In the genomic region with DNA sequence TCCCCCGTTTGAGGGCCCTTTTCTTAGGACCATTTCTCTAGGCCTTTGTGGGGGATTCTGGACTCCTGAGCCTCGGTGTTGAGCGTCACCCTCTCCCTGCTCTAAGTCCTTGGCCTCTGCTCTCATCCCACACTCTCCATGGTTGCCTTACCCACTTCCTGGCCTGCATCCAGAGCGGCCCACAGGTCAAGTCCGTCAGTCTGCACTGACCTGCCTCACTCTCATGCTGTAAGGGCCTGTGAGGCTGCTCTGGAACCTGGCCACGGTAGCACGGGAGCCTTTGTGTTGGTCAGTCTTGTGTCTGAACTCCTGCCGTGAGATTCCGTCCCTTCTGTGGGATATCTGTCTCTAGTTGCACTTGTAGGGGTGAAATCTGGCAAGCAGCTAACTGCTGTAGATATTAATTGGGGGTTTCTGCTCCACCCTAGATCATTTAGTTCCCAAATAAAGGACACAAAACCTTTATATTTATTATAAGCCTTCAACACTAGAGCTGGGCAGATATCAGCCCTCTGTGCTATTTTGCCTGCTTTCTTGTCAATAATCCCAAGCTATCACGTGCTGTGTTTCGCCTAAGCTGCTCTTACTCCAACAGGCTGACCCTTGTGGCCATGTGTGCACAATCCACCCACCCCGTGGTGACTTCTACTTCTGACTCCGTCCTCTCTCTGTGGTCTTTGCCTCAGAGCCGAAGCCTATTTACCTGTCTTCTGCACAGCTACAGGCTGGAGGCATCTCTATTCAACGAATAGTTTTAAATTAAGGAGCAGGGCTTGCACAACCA, we compare ENCODE assay signal across 12 mouse cellular contexts.
DNase-seq lines count a peak whose midpoint lies in the region; ATAC-seq and TF ChIP-seq lines count a peak whose summit lies in the region.
"Had no signal": no experiment of that assay in that cellular context is flagged by ENCODE, and none has a peak within 500 bp of the region (broad histone marks: within the 10 kb centered on the region; RNA-seq: fewer than 3 reads in every experiment).

No protein-coding gene starts in this region.

- no peak for TF ChIP-seq EP300 in stomach, postnatal 0 days (optimal IDR thresholded peaks at IDR 0.05)

- H3K27ac ChIP-seq in forebrain, embryonic 10.5 days = peak overlapping the region; percentile 31; the same call in 1 of the 2 replicates
- no peak overlapping the region for H3K27ac ChIP-seq in forebrain, embryonic 16.5 days (ENCODE audit: low read length)
- H3K27ac ChIP-seq in hindbrain, embryonic 13.5 days = 0 out of 2 replicates have a peak overlapping the region, but pooled peaks have one; percentile 1
- H3K27ac ChIP-seq in hindbrain, embryonic 14.5 days = no peak overlapping the region
- H3K27ac ChIP-seq in stomach, embryonic 16.5 days (ENCODE audit: low read length) = peak overlapping the region; percentile 31; the same call in 1 of the 2 replicates
- H3K27ac ChIP-seq in stomach, postnatal 0 days (replicated peaks) = no peak overlapping the region; the same call in 1 of the 2 replicates

- H3K9ac ChIP-seq in forebrain, embryonic 16.5 days (replicated peaks; ENCODE audit: low read depth, low read length) = no peak overlapping the region
- no peak overlapping the region for H3K9ac ChIP-seq in hindbrain, embryonic 13.5 days
- no peak overlapping the region for H3K9ac ChIP-seq in hindbrain, embryonic 14.5 days
- no peak overlapping the region for H3K9ac ChIP-seq in stomach, embryonic 16.5 days (ENCODE audit: low read length)
- H3K9ac ChIP-seq in stomach, postnatal 0 days (ENCODE audit: low read length) = no peak overlapping the region

- WGBS in forebrain, embryonic 10.5 days = 91% methylated on average over 15 of the region's 15 CpGs
- WGBS in forebrain, embryonic 16.5 days = 78% methylated on average over 15 of the region's 15 CpGs
- WGBS in hindbrain, embryonic 13.5 days = 84% methylated on average over 15 of the region's 15 CpGs
- WGBS in hindbrain, embryonic 14.5 days = 81% methylated on average over 15 of the region's 15 CpGs
- 80% methylated on average over 15 of the region's 15 CpGs for WGBS in stomach, embryonic 16.5 days
- WGBS in stomach, postnatal 0 days = 76% methylated on average over 15 of the region's 15 CpGs

- ATAC-seq in forebrain, embryonic 16.5 days = no peak
- no peak for ATAC-seq in hindbrain, embryonic 13.5 days (ENCODE audit: low FRiP score)
- ATAC-seq in hindbrain, embryonic 14.5 days (ENCODE audit: low FRiP score) = no peak
- ATAC-seq in stomach, embryonic 16.5 days (ENCODE audit: insufficient read depth, low FRiP score) = no peak
- ATAC-seq in stomach, postnatal 0 days (ENCODE audit: low FRiP score, low TSS enrichment) = no peak

- no peak for DNase-seq in forebrain, embryonic 10.5 days (ENCODE audit: extremely low spot score, low spot score)
- DNase-seq in hindbrain, embryonic 14.5 days (ENCODE audit: low spot score) = no peak
- DNase-seq in stomach, postnatal 0 days (ENCODE audit: low spot score) = no peak
- DNase-seq in testis, postnatal 10 days (ENCODE audit: low spot score) = peak; percentile 68
- DNase-seq in thymus, postnatal 25 days = no peak
- DNase-seq: B cell, adult 2 months; thymus, postnatal 36 days had no signal

- no peak for TF ChIP-seq CTCF in stomach, postnatal 0 days (IDR thresholded peaks at IDR 0.05; ENCODE audit: low read depth)

- peaks cover 12% of the 10 kb centered on the region for H3K4me1 ChIP-seq in forebrain, embryonic 10.5 days
- peaks cover 18% of the 10 kb centered on the region for H3K4me1 ChIP-seq in forebrain, embryonic 16.5 days (replicated peaks; ENCODE audit: control insufficient read depth, insufficient read depth, low read length)
- H3K4me1 ChIP-seq in hindbrain, embryonic 13.5 days (replicated peaks) = peaks cover 17% of the 10 kb centered on the region
- peaks cover 13% of the 10 kb centered on the region for H3K4me1 ChIP-seq in hindbrain, embryonic 14.5 days (replicated peaks; ENCODE audit: control insufficient read depth, insufficient read depth, low read length)
- peaks cover 11% of the 10 kb centered on the region; the same call in 1 of the 2 replicates for H3K4me1 ChIP-seq in stomach, embryonic 16.5 days (ENCODE audit: control insufficient read depth, insufficient read depth, low read length)
- no peaks in the 10 kb centered on the region for H3K4me1 ChIP-seq in stomach, postnatal 0 days (replicated peaks; ENCODE audit: control insufficient read depth, insufficient read depth)

- no peak overlapping the region for H3K4me3 ChIP-seq in forebrain, embryonic 10.5 days
- H3K4me3 ChIP-seq in forebrain, embryonic 16.5 days (replicated peaks; ENCODE audit: low read length) = no peak overlapping the region
- no peak overlapping the region for H3K4me3 ChIP-seq in hindbrain, embryonic 13.5 days
- no peak overlapping the region for H3K4me3 ChIP-seq in hindbrain, embryonic 14.5 days (replicated peaks; ENCODE audit: low read length)
- no peak overlapping the region for H3K4me3 ChIP-seq in stomach, embryonic 16.5 days (replicated peaks; ENCODE audit: low read length)
- H3K4me3 ChIP-seq in stomach, postnatal 0 days (ENCODE audit: low read depth, low read length) = no peak overlapping the region

- no peaks in the 10 kb centered on the region for H3K9me3 ChIP-seq in forebrain, embryonic 10.5 days
- no peaks in the 10 kb centered on the region for H3K9me3 ChIP-seq in forebrain, embryonic 16.5 days (ENCODE audit: control insufficient read depth, low read length)
- H3K9me3 ChIP-seq in hindbrain, embryonic 13.5 days = no peaks in the 10 kb centered on the region
- no peaks in the 10 kb centered on the region for H3K9me3 ChIP-seq in hindbrain, embryonic 14.5 days (ENCODE audit: control insufficient read depth, low read length)
- H3K9me3 ChIP-seq in stomach, embryonic 16.5 days (replicated peaks; ENCODE audit: control insufficient read depth, low read length) = no peaks in the 10 kb centered on the region
- H3K9me3 ChIP-seq in stomach, postnatal 0 days (ENCODE audit: control insufficient read depth, low read length) = no peaks in the 10 kb centered on the region
- H3K9me3 ChIP-seq: G1E had no signal

- H3K36me3 ChIP-seq in forebrain, embryonic 10.5 days (replicated peaks) = peaks cover 27% of the 10 kb centered on the region
- H3K36me3 ChIP-seq in forebrain, embryonic 16.5 days (ENCODE audit: control insufficient read depth, insufficient read depth) = no peaks in the 10 kb centered on the region
- H3K36me3 ChIP-seq in hindbrain, embryonic 13.5 days = peaks cover 20% of the 10 kb centered on the region; the same call in 1 of the 2 replicates
- peaks cover 9% of the 10 kb centered on the region; the same call in 1 of the 2 replicates for H3K36me3 ChIP-seq in hindbrain, embryonic 14.5 days (replicated peaks; ENCODE audit: control insufficient read depth, insufficient read depth)
- H3K36me3 ChIP-seq in stomach, embryonic 16.5 days (ENCODE audit: control insufficient read depth, insufficient read depth, low read length) = no peaks in the 10 kb centered on the region
- 0 out of 2 replicates have a peak, but pooled peaks cover 5% of the 10 kb centered on the region for H3K36me3 ChIP-seq in stomach, postnatal 0 days (ENCODE audit: control insufficient read depth, insufficient read depth, low read length)

- H3K4me2 ChIP-seq in forebrain, embryonic 16.5 days (ENCODE audit: low read length) = no peak overlapping the region
- no peak overlapping the region for H3K4me2 ChIP-seq in hindbrain, embryonic 13.5 days
- no peak overlapping the region for H3K4me2 ChIP-seq in hindbrain, embryonic 14.5 days (replicated peaks)
- no peak overlapping the region for H3K4me2 ChIP-seq in stomach, embryonic 16.5 days (ENCODE audit: low read depth, low read length)
- no peak overlapping the region for H3K4me2 ChIP-seq in stomach, postnatal 0 days (replicated peaks; ENCODE audit: low read depth)
- H3K4me2 ChIP-seq: midbrain, embryonic 11.5 days had no signal

- no peaks in the 10 kb centered on the region for H3K27me3 ChIP-seq in forebrain, embryonic 10.5 days (ENCODE audit: poor library complexity, severe bottlenecking)
- no peaks in the 10 kb centered on the region for H3K27me3 ChIP-seq in forebrain, embryonic 16.5 days (replicated peaks; ENCODE audit: control insufficient read depth, insufficient read depth, low read length)
- no peaks in the 10 kb centered on the region for H3K27me3 ChIP-seq in hindbrain, embryonic 13.5 days
- no peaks in the 10 kb centered on the region for H3K27me3 ChIP-seq in hindbrain, embryonic 14.5 days (ENCODE audit: control insufficient read depth, insufficient read depth, low read length)
- no peaks in the 10 kb centered on the region for H3K27me3 ChIP-seq in stomach, embryonic 16.5 days (ENCODE audit: control insufficient read depth, insufficient read depth, low read length)
- H3K27me3 ChIP-seq in stomach, postnatal 0 days (ENCODE audit: control insufficient read depth, insufficient read depth, low read length) = no peaks in the 10 kb centered on the region

Comparison
In these comparisons a context has a peak if more than half of its experiments do, and no peak if none do; other contexts are left out.
1. H3K27ac ChIP-seq: peak in forebrain, embryonic 10.5 days (single experiment), hindbrain, embryonic 13.5 days (single experiment) and stomach, embryonic 16.5 days (single experiment); none in forebrain, embryonic 16.5 days (single experiment), hindbrain, embryonic 14.5 days (single experiment) and stomach, postnatal 0 days (single experiment).